Mouse (Mus musculus): ENCODE results near the gene Sdk1.

DNA sequence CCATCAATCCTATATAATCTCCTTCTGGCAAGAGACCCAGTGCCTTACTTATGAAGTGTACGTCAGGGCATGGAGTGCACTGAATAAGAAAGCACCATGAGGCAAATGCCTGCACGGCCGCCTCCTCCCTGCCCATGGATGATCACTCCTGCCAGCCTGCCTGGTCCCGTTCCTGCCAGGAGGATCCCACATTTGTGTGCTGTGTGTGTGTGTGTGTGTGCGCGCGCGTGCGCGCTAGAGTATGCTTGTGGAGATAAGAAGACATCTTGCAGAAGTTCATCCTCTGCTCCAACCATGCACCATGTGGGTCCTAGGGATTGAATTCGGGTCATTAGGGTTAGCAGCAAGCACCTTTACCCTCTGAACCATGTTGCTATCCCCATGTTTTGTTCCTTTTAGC lies 395.1 kb downstream of the Sdk1 start:
- TF ChIP-seq POLR2A (IDR thresholded peaks at IDR 0.05; ENCODE audit: control insufficient read depth, extremely low read depth, insufficient read depth, low read length, poor library complexity): no peak
- TF ChIP-seq CTCF (IDR thresholded peaks at IDR 0.05; ENCODE audit: borderline replicate concordance, control insufficient read depth, extremely low read depth, insufficient read depth, low read length, poor library complexity): no peak
